Mouse (Mus musculus): ENCODE results near the gene Slc6a9.

DNA sequence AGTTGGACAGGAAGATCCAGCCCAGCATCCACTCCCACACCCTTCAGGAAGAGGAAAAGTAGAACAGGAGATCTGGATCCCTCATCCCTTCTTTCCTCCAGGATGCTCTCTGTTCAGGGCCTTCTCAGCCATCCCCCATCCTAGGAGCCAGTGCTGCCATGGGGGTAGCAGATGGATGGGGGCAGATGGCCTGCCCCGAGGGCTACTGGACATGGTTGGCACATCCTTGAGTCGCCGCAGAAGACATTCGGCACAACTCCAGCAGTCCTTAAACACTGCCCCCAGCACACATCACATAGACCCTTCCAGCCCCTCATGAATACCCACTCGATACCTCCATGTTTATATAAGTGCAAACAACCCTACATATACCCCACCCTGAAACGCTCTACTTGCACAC lies 61.7 kb downstream of the Slc6a9 start:
- TF ChIP-seq CTCF (IDR thresholded peaks at IDR 0.05; ENCODE audit: low read depth, low read length), result no peak
- no peak for TF ChIP-seq GATA1 (IDR thresholded peaks at IDR 0.05; ENCODE audit: borderline replicate concordance, low read length)
- TF ChIP-seq POLR2AphosphoS5 (IDR thresholded peaks at IDR 0.05; ENCODE audit: insufficient replicate concordance, low read depth, low read length), result no peak
- no peak for TF ChIP-seq GATA2 (IDR thresholded peaks at IDR 0.05; ENCODE audit: borderline replicate concordance, low read depth, low read length)
